Mouse (Mus musculus) layer of hippocampus, adult 9-10 months (tissue): Measurements from ENCODE around the gene A930018P22Rik.

Experiments
- DNase-seq: peaks from one replicate; pipeline ENCODE4 v3.0.0; 2022; ENCODE audit warnings: low spot score

Gene A930018P22Rik

DNA sequence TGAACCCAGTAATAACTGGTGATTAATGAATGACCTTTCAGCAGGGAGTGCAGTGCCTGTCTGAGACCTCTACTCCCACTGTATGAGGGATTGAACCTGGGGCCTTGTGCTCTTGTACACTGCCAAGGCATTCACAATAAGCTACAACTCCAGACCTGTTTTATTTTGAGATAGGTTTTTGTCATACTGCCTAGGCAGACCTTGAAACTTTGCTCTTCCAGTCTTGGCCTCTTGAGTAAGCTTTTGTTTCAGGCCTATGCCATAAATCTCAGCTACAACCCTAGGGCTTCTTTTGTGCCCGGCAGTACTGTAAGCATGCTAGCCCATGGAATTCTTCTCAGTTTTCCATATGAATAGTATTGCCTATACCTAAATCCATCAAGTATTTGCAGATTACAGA is 3.5 kb upstream of the A930018P22Rik start:
- DNase-seq, result no peak

DNA sequence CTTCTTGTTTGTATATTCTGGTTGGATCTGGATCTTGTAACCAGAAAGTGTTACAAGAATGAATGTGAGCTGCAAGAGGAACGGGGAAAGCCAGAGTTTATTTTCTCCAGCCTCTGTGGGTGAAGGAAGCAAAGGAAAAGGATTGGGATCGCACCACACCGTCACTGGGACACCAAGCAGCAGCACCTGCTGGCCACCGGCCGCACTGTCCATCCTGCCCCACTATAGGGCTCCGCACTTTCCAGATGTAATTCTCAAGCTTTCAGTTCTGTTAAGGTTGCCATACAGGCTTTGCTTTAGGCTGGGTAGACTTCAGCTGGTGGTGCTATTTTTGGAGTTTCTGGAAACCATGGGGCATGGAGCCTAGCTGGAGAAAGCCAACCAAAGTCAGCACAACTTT is 2.3 kb upstream of the A930018P22Rik start:
- no peak for DNase-seq

DNA sequence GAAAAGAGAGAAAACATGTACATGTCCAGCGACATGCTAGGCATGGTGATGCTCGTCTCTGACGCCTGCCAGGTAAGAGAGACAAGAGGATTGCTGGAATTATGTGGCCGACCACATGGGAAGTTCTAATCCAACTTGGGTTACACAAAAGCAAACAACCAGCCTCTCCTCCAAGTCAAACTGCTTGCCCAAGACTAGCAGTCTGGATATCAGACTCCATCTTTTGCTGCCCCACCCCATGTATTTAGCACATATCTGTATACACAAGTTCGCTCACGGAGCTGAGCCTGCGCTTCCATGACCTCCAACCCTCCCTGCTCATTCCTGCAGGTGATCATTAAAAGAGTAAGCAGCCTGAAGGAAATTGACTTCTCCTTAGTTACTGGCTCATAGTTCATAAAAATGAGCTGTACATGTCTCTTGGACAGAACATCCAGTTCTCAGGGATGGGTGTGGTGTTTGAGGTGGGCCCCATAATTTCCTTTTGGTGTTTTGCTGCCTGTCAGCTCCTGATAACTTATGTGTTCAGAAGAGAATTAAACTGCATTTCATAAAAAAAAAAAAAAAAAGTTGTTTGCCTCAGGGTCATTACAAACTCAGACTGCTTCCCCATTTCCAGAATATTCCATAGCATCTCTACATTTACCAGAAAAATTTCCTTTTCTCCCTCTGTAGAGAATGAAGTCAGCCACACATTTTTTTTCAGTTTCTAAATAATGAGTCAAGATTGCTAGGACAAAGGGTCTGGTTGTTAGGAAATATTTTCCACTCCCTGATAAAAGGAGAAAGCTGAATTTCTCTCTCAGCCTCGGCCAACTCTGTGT is 676 bp upstream of the A930018P22Rik start:
- DNase-seq, result no peak

DNA sequence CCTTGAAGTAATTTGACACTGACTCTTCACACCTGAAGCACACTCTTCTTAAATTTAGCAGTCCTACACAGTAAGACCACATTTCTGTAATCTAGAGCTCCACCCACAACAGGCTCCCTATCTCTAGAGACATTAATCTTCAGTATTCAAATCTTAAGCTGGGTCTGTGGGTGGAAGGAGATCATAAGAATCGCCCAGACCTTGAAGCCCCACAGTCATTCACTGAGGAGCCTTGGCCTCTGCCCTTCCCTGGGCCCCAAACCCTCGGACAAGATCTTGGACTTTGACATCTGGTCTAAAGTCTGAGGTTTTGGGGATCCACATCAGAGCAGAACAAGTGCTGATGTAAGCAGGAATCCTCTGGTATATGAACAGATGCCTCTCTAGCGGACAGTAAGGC is 971 bp downstream of the A930018P22Rik start:
- no peak for DNase-seq

DNA sequence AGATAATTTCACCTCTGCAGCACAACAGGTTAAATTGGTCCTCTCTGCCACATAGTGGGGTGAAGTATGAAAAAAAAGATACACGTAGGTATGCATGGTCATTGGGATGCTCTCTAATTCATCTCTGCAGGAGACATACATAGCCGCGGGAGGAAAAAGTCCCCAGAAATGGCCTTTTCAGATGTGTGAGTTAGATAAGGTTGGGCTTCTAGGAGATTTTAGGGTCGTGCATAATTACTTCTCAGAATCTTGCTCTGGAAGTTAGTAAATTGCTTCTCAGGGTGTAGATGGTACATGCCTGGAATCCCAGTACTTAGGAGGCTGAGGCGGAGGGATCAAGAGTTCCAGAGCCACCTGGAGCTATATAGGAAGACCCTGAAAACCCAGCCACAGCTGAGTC is 1.5 kb downstream of the A930018P22Rik start:
- no peak for DNase-seq

DNA sequence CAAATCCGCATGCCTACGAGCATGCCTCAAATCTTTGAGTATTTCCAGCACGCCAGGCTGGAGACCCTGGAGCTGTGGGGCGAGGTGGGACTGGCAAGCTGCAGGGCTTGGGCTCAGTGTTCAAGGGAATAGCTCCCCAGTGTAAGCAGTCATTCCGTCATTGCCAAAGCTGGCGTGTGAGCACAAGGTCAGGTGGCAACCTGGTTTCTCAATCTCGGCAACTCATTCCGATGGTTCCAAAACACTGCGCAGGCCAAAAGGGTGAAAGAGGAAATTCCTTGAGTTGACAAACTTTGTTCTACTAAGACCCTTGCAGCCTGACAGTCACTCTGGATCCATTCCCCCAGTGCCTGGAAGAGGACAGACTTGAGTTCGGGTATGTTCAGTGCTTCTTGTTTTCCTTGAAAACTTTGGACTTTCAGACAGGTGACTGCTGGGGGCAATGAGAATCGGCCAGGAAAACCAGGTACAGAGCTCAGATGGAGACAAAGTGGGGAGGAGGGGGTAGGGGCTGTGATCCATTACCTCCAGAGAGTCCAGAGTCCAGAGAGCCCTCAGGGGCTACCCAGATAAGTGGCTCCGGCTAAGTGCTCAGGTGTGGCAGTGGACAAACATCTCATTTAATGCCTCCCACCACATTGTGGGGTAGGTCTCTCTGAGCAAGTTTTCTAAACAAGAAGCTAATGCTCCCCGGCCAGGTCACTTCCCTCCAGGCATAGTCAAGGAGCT is 6.4 kb downstream of the A930018P22Rik start:
- no peak for DNase-seq

DNA sequence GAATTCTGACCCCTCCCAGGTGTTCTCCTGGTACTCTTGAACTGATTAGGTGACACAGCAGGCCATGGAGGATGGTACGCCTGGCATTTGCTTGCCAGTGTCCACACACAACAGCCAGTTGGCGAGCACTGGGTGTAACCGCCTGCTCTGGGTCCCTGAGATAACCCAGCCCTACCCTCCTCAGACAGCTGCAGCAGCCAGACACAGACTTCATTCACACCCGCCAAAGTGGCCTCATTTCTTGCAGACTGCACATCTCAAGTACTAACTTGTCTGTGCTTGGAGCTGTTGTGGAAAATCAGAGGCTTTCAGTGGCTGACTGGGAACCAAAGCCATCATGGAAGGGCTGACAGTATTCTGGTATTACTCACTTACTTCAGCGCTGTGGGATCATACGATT is 7.6 kb downstream of the A930018P22Rik start:
- DNase-seq, result no peak

DNA sequence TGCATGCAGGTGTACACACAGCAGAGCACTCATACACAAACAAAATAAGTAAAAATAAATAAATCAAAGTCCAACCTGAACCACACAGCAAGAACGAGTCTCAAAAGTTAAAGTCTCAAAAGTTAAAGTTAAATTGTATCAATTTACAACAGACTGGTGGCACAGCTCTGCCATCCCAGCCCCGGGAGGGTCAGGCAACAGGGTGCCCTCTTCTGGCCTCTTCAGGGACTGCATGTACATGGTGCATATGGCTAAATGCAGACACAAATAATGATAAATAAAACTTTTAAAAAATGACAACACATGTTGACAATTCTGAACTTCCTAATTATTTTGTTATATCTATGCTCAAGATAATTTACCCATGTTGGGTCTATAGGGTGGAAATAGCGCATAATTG is 8.4 kb downstream of the A930018P22Rik start:
- no peak for DNase-seq

DNA sequence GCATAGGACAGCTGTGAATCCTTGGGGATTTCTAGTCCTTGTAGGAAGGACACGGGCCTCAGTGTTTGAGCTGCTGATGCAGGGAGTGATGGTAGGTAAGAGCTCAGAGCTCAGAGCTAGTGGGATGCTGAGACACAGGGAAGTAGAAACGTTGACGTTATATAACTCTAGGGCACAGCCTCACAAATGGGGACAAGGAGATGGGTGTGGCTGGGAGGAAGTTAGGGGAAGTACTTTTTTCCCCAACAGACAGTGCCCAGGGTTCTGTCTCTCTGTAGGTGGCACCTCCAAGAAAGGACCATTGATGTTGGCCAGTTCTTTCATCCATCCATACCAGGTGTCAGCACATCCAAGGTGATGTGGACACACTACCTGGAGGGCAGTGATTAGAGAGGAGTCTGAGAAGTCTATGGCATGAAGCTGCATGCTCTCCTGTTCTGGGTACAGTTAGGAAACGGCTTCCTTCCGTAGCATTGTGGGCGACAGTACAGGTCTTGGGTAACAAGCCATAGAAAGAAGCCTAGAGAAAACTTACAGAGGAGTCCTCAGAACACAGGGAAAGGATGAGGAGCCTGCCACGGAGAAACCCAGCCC is 9.8 kb downstream of the A930018P22Rik start:
- no peak for DNase-seq

DNA sequence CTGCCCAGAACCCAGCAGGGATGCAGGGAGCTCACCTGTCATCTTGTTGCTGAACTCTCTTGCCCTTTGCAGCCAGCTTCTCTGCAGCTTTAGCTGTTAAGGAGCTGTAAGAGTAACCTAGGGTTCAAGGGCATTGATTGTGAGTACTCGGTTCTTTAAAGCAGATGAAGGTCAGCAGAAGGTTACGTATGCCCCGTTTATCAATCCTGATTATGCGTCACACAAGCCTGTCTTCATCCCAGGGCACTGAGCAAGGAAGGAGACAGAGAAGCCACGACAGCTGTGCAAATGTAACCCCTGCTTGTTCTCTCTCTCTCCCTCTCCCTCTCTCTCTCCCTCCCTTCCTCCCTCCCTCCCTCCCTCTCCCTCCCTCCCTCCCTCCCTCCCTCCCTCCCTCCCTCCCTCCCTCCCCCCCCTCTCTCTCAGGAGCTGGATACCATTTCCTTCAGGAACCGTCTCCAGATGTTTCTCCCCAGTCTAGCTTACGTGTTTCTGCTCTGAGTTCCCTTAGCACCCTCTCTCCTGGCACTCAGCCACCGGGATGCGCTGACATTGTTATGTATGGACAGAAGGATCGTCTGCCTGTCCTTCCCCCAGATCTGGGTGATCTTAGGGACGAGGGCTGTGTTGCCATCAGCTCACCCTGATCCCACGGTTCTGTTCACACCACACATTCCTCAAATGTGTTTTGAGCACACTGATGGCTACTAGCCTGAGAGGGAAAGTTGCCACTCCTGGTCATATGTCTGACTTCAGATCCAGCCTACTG is 10.7 kb downstream of the A930018P22Rik start:
- no peak for DNase-seq

DNA sequence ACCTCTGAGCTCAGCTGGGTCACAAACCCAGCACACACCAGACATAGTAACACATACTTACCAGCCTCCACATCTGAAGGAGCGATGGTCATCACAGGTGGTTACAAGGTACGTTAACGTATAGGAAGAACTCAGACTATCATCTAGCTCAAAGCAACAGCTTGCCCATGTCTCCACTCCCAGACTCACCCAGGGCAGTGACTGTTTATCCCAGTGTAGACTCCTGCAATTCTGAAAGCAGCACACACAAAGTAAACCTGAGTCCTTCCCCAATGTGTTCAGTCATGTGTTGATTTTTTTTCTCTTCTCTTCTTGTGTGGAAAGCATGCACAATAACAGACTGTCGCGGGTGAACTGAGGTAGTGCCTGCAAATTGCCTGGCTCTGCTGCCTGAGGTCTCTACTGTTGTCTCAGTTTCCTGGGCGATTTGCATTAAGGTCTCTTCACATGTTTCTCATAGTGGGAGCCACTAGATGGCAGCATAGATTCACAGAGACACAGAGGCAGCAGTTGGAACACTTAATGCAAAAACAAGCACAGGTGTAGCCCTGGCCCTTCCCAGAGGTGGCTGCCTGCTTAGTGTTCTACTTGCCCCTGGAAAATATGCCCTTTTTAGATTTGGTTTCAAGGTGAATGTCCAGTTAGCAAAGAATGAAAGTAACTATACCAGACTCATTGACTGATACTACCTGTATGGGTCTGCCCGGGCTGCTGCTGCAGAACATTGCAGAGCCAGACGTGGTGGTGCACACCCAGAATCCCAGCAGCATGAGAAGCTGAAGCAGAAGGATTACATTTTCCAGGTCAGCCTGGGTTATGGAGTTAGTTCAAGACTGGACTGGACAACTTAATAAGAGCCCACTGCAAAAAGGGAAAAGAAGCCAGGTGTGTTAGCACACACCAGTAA is 11.8 kb downstream of the A930018P22Rik start:
- peak; percentile 84 for DNase-seq

DNA sequence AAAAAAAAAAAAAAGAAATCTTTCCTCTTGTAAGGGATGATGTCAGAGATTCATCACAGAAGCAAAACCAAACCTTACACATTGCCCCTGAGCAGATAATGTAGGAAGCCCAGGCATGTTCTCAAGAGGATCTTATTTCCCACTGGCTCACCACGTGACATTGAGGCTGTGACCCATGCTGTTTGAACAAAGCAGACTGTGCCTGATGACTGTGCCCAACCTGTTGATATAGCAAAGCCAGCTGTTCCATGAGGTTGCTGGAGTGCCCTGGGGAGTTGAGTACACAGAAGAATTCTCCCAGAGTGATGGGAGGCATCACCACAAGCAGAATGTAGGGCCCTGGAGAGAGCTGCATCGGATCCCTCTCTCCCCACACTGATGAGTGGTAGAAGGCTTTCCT is 13.4 kb downstream of the A930018P22Rik start:
- no peak for DNase-seq

DNA sequence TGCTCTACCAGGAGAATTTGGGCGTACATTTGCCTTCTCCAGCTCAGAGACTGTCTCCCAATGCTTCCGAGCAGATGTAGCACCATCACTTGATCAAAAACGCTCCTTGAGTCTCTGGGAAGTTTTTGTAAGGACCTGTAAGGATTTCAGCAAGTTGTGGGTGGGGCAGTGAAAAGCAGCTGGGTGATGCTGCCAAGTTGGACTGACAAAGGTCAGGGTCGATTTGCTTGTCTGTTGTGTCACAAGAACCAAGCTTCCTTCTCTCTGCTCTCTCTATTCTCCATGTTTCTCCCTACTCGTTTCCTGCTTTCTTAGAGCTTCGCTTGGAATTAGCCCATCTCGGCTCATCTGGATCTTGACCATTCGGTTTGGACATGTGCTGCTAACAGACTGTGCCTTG is 19.6 kb downstream of the A930018P22Rik start:
- DNase-seq, result no peak

DNA sequence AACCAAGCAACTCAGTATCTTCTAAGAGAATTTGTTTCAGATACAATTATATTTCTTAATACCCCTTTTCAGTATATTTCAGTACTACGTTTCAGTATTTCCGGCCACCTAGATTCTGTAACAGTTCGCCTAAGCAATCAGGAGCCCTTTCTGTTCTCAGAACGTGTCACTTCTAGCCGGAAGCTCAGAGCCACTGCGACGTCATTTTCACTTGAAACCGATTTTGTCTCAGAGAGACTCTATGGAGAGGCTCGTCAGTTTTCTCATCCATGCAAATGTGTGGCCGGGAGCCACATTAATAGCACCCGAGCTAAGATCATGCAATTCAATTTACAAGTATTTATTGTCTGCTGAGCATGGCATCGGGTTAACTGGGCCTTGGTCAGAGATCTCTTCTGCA is 21.4 kb downstream of the A930018P22Rik start:
- DNase-seq, result no peak

DNA sequence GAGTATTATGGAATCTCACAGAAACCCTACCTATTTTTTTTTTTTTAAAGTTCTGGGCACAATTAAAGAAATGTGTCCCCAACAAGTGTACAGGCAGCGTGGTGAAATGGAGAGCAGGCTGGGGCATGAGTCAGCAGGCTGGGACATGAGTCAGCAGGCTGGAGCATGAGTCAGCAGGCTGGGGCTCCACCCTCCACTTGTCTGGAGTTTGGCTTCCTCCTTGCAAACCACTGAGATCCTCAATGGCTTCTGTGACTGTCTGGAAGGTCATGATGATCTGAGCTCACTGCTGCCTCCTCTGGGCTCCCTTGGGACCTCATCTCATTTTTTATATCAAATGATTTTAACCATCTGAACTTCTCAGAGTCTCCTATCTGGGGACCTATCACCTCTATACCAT is 23.4 kb downstream of the A930018P22Rik start:
- DNase-seq, result no peak

DNA sequence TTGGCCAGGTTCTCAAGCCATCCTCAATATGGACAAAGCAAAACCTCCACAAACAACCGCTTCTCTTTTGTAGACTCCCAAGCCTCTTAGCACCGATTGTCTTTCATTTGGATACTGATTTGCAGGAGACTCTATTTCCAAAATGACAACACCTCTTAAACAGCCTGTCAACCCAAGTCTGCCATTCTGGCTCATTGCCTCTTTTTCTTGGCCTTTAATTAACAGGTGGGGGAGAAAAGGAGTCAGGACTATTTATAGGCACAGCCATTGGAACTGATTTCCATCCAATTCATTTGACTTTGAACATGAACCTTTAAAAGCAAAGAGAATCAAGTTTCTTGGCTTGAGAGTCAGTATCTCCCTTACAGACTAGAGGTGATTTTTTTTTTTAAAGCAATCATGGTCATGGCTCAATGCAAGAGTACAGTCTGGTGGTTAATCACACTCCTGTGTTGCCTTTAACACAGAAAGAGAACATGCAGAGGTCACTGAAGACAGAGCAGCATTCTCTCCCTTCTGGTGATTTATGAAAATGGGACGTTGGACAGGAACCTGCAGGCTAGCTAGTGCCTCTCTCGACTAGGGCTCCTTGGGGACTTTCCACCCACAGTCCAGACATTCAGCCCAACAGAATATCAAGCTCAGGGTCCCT is 25.5 kb downstream of the A930018P22Rik start:
- no peak for DNase-seq

DNA sequence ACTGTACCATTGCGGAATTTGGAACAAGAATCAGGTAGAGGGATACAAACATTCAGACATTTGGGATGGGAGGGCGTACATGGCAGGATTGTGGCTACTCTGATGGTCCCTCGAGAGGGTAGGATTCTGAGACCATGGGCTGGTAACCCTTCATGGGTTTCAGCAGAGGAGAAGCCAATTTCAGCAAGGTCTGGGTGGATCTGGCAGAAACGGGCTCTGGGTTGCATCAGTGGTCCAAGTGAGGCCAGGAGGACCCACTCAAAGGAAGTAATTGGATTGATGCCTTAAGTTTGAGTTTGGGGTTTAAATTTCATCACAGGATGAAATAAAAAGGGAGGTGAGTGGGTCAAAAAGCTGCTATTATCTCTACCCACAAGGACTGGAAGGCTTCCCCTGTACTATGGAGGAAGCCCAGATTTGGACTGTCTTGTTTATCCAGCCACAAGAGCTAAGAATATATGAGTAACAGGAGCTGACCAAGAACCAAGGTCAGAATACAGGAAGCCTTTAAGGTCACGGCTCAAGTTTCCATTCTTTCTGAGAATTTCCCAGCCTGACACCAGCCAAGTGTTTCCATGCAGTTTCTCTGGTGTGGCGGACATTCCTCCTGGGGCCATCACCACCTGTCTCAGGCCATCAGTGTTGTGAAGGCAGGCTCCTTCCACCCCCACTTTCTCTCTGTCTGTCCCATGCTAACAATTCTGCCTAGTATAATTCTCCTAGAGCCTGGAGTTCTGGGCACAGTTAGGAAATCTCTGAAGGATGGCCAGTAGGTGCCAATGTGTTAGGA is 28.2 kb downstream of the A930018P22Rik start:
- no peak for DNase-seq

DNA sequence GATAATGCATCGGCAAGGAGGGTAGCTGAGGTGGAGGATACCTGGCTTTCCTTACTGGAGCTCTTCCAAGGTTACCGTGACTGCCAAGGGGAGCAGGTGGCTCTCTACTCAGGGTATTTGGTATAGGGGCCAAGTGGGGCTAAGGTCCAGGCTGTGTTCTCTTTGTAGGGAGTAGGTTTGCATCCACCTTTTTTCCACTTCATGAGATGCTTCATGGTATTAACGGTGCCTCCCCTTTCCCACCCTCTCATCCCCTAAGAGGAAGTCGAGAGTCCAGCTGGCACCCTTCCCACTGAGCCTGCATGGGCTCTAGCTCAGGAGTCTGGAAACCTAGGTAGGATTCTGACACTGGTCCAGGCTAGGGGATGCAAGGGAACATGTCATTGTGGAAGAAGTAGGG is 30.8 kb downstream of the A930018P22Rik start:
- DNase-seq, result no peak

DNA sequence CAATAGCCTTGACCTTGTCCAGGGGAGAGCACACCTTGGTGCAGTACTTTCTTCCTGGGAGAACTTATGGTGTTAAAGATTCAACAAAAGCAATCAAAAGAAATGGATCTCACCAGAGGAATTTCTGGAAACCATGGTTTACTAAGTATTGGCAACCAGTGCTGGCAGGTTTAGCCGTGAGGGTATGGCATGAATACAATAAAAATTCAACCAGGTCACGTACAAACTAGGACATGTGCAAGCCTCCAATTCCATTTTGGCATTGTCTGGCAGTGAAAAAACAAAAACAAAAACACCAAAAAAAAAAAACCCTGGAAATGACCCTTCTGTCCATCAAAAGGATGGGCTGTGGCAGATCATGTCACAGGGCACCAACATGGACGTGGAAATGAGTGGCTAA is 31.3 kb downstream of the A930018P22Rik start:
- DNase-seq, result no peak

DNA sequence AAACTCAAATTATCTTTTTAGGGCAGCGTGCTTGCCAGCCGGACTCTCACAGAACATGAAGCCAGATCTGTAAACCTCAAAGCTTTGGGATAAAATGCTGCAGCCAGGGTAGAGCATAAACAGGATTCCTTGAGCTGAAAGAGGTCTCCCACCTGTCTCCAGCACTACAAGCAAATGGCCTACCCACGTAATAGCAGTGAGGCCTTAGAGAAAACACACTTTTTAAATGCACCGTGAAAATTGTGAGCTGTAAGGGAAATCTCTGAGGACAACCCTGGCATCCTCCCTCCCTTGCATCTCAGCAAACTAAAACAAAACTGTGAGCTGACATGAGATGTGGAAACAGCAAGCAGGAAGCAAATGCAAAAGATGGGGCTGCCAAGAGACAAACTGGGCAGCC is 35.3 kb downstream of the A930018P22Rik start:
- DNase-seq, result no peak
